Mouse (Mus musculus) WW6 (cell line): ENCODE measurements at regions not wholly inside any gene's neighbourhood (a gene's known extent, or its start where the extent isn't known, plus 50 kb on each side); places are given as distances from the start of the nearest gene placed in this dataset.

ENCODE experiments used
- DNase-seq: peaks from one replicate; pipeline ENCODE4 v3.0.0-alpha.2; 2013; ENCODE audit warnings: low read depth, low spot score

DNA sequence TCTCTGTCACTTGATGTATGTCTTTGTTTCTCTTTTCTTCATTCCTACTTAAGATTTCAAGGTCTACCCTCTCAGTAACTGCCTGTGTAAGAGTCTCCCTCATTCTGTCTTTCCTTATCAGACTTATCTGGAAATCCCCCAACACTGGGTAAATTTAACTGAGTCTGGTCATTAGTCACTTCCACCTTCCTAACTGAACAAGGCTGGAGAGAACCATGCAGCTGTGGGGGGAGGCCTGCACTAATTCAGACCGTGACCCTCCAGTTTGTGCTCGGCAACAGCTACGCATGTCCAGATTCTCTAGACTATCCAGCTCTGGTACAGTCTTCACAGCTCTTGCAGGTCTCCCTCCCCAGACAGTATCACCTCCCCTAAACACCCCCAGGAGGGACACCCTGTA, 103.3 kb downstream of the Prox1 start:
- DNase-seq = no peak

- no peak for DNase-seq
Observed at GRCm38 (mm10) chr1:190066426-190066825, 104.1 kb downstream of the Prox1 start.

GRCm38 (mm10) chr1:190061560-190062295, 108.8 kb downstream of the Prox1 start:
- DNase-seq = no peak

- DNase-seq = no peak
Observed at GRCm38 (mm10) chr1:190059025-190059424, 111.5 kb downstream of the Prox1 start.

- DNase-seq = no peak
Observed at GRCm38 (mm10) chr1:190056931-190057330, 113.6 kb downstream of the Prox1 start.

DNA sequence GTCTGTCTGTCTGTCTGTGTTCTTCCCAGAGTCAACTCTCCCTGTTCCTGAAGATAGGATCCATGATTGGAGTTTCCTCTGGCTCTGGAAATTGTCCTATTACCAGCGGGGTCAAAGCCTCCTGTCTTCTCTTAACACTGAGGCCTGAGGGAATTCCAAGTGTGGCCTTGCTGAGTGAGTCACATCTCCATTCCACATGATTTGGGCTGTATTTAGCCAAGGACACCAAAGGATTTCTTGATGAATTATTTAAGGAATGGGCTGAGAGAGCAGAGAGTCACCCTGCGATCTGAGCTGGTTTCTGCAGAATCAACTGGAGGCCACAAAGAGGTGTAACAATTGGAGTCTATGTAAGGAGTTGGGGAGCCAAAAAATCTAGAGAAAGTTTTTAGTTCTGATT, 118.6 kb downstream of the Prox1 start:
- no peak for DNase-seq

DNA sequence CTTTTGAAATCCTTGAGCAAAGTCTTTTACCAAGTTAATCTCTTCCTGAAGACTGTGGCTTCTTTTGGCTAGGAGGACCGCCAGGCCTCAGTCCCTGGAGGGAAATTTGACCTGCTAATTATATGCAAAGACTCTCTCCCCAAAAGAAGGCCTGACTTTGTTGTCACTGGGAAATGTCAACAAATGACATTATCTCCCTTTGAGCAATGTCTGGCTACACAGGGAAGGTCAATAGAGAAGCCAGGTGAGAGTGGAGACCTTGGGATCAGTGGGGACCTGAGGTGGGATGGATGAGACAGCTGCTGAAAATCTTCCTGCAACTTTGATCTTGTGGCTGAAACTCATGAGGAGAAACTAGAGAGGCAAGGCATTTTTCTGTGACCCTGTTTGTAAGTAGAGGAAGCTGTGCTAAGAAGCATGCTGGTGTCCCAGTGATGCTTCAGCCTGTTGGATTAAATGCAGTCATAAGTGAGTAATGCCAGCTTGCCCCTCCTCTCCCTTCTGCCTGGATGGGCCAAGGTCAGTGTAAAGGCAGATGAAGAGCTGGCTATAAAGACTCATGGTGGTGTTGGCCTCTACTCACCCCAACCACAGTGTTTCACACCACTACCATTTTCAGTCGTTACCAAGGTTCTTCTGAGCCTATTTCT, 121.9 kb downstream of the Prox1 start:
- no peak for DNase-seq

- DNase-seq = no peak
Observed at GRCm38 (mm10) chr1:190047201-190047600, 123.3 kb downstream of the Prox1 start.

- no peak for DNase-seq
Observed at GRCm38 (mm10) chr1:190045797-190046196, 123.6 kb upstream of the Smyd2 start.

DNA sequence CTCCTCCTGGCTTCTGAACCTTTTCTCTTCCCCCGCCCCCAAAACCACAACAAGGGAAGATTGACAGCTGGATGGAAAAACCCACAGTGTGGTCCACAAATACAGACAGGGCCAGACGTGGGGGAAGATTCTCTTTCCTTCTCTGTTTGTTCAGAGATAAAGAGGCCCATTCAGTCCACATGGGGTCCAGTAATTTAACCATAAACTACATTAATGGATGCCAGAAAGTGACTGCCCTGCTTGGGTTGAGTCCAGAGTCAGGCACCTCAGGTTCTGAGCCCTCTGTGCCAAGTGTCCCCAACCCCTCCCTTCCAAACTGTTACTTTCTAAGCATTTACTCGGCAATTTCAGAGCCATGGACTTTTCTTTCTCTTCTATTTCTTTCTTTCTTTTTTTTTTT, 121.9 kb upstream of the Smyd2 start:
- no peak for DNase-seq

DNA sequence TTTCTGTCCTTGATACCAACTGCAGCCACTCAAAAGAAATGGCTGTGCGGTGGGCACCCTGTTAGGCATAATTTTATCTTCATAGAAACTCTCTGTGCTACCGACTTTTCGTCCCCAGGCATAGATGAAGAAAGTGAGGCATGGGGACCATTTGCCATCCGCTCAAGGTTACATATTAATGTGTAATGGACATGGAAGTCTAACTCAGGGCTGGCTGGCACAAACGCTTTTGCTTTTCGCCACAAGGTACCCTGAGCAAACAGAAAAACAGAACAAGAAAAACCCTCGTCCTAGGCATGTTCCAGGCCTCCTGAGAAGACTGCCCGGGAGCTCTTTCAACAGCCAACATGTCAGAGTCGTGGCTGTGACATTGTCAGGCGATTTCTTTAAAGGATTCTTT, 121.0 kb upstream of the Smyd2 start:
- DNase-seq = no peak

DNA sequence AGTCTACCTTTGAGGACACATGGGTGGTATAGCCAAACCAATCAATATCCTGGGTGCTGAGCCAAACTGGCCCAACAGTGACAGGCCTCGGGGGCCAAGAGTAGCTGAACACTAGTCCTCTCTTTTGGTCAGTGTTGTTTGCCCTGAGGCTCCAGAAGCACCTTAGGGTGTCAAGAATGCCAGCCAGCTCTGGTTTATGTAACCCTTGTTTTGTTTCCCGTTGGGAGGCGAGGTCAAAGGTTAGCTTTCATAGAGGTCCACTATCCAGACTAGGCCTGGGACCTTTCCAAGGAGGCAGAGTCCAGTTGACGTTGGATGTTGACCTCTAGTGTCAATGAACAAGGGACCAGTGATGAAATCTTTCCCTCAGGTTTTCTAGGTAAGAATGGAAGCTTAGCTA, 120.0 kb upstream of the Smyd2 start:
- DNase-seq = no peak

DNA sequence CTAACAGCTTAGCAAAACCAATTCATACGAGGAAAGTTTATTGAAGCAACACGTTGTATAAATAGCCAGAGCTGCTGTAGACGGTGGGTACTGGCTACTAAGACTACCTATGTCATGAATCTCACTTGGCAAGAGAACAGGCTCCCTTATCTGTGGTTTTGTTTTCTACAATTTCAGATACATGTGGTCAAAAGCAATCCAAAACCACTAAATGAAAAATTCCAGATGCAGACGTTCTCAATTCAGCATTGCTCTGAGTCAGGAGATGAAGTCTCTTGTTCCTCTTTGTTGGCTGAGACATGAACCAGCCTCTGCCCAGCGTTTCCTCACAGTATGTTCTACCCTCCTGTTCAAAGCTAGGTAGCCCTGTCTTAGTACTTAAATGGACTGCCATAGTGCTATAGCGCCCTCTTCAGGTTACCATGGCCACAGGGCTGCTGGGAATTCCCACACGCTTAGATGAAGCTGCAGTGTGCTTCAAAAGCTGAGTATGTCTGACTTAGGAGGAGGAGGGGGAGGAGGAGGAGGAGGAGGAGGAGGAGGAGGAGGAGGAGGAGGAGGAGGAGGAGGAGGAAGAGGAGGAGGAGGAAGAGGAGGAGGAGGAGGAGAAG, 119.0 kb upstream of the Smyd2 start:
- no peak for DNase-seq

DNA sequence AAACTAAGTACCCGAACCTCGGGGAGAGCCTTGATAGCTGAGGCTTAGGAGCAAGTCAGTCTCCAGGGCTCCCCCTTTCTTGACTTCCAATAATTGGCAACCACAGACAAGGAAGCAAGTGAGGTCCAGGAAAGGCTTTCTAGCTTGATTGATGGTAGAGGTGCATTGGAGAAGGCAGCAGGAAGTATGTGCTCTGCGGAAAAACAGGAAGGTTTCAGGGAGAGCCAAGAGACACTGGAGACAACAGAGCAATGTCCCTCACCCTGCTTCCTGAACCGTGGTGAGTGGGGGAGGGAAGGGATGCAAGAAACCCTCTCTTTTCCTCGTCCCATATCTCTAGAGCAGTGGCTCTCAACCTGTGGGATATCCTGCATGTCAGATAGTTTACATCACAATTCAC, 115.9 kb upstream of the Smyd2 start:
- no peak for DNase-seq

- no peak for DNase-seq
Observed at GRCm38 (mm10) chr1:190036726-190037125, 114.6 kb upstream of the Smyd2 start.

- no peak for DNase-seq
Observed at GRCm38 (mm10) chr1:190035935-190036334, 113.8 kb upstream of the Smyd2 start.

DNA sequence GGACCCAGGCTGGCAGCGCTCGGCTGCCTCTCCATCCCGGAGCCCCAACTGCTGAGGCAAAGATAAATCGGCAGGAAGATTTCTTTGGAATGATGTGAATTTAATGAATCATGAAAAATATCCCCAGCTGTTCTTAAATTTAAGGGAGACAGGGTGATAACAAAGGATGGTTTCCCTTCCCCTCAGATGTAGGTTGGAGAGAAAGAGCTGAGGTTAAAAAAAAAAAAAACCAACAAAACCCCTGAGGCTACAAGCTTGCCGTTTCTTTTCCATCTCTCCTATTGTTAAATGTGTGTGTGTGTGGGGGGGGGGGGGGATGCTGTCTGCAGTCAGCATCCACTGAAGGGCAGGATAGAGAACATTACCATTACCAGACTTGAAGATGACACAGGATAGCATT, 111.9 kb upstream of the Smyd2 start:
- no peak for DNase-seq

GRCm38 (mm10) chr1:190027536-190027935, 105.4 kb upstream of the Smyd2 start:
- DNase-seq = no peak

DNA sequence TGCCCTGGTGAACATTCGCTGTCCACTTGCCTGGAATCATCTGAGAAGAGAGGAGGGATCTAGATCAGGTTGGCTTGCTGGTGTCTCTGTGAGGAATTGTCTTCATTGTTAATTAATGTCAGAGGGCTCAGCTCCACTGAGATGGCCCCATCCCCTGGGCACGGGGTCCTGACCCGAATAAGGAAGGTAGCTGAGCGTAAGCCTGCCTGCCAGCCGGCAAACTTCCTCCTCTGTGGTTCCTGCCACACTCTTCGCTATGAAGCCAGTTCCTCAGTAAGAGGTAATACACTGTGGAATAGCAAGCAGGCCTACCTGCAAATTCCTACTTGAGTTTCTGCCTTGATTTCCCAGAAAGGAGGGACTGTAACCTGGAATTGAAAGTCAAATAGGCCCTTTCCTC, 87.3 kb upstream of the Smyd2 start:
- no peak for DNase-seq

DNA sequence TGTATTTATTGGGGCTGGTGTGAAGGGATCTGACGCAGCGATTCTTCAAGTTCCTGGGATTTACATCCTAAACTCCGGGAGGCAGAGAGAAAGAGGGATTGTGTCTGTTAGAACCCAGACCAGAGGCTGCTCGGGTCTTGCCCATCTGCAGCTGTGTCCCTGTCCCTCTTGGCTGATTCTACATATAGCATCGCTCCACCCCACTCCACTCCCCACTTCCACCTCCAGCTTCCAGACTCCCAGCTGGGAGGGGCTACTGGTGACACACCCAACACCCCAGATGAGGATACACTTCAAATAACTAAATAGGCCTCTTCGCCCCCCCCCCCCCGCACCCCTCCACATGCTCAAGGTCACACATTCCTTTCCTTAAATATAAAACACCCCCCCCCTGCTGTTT, 85.1 kb upstream of the Smyd2 start:
- no peak for DNase-seq

GRCm38 (mm10) chr1:190001084-190001483, 78.9 kb upstream of the Smyd2 start:
- no peak for DNase-seq

GRCm38 (mm10) chr1:189993706-189994105, 71.5 kb upstream of the Smyd2 start:
- no peak for DNase-seq

GRCm38 (mm10) chr1:189993221-189993620, 71.1 kb upstream of the Smyd2 start:
- no peak for DNase-seq
